Mouse (Mus musculus) CH12.LX (cell line): ENCODE data around the gene Cpeb3. TPM values are rescaled to one million over a fixed set of nuclear protein-coding genes. Genes with fewer than 3 reads are reported as not detected.

Experiments used
- DNase-seq: peaks from one replicate; pipeline ENCODE4 v3.0.0-alpha.2; 2013; ENCODE audit errors: extremely low read depth
- H3K27ac ChIP-seq: 2 replicates; pipeline ENCODE4 v1.5.1; 2012; ENCODE audit warnings: low read depth, mild to moderate bottlenecking, control low read depth, moderate library complexity; ENCODE audit not compliant: insufficient read depth
- H3K27me3 ChIP-seq: replicated peaks from 2 replicates; pipeline ENCODE3; 2012; ENCODE audit warnings: inconsistent platforms
- H3K36me3 ChIP-seq, 2 experiments: replicated peaks in 1 of 2; 2 replicates each; pipeline versions ENCODE3 to v1.6.1; 2012; ENCODE audit warnings: inconsistent platforms in 1 of 2, low read length in 1 of 2, mild to moderate bottlenecking in 1 of 2, mixed read lengths in 1 of 2, moderate library complexity in 1 of 2; ENCODE audit not compliant: control insufficient read depth in 1 of 2, insufficient read depth in 1 of 2
- H3K4me1 ChIP-seq, 2 experiments: 2 replicates each; pipeline ENCODE4 v1.6.1; 2012; ENCODE audit warnings: inconsistent platforms in 1 of 2, moderate library complexity in 1 of 2; ENCODE audit not compliant: insufficient read depth in 2 of 2, control insufficient read depth in 1 of 2
- H3K4me2 ChIP-seq: 2 replicates; pipeline ENCODE4 v1.6.1; 2012; ENCODE audit warnings: low read depth, mild to moderate bottlenecking, control low read depth; ENCODE audit not compliant: poor library complexity, insufficient read depth, severe bottlenecking
- H3K4me3 ChIP-seq, 3 experiments: fragments of 150-350 bp in 1 of 3; sonication (generic) in 1 of 3; replicated peaks in 1 of 3; 2 replicates each; pipeline versions ENCODE3 to v1.5.1; 2011 to 2012; ENCODE audit warnings: low read depth in 2 of 3, low read length in 2 of 3, mild to moderate bottlenecking in 2 of 3, moderate library complexity in 2 of 3, control low read depth in 1 of 3, improper control_type of control experiment in 1 of 3, inconsistent platforms in 1 of 3, mixed read lengths in 1 of 3; ENCODE audit not compliant: poor library complexity in 1 of 3
- H3K79me2 ChIP-seq: replicated peaks from 2 replicates; pipeline ENCODE4 v1.6.1; 2012; ENCODE audit warnings: mild to moderate bottlenecking, moderate library complexity; ENCODE audit not compliant: control insufficient read depth, poor library complexity, insufficient read depth, severe bottlenecking; ENCODE audit errors: extremely low read depth
- H3K9ac ChIP-seq: 2 replicates; pipeline ENCODE4 v1.6.1; 2012; ENCODE audit warnings: low read depth, mild to moderate bottlenecking, control low read depth, moderate library complexity; ENCODE audit not compliant: insufficient read depth
- H3K9me3 ChIP-seq: replicated peaks from 2 replicates; pipeline ENCODE3; 2012; ENCODE audit warnings: low read length, inconsistent platforms, mixed read lengths
- BHLHE40 ChIP-seq: IDR thresholded peaks from 2 replicates; pipeline ENCODE4 v1.6.1; 2011; ENCODE audit warnings: mild to moderate bottlenecking, low read depth, low read length, improper control_type of control experiment
- CTCF ChIP-seq, 2 experiments: IDR thresholded peaks in 1 of 2; conservative IDR thresholded peaks in 1 of 2; 2 replicates each; pipeline ENCODE4 v1.5.1; 2011 to 2012; ENCODE audit warnings: low read depth in 2 of 2, low read length in 2 of 2, improper control_type of control experiment in 1 of 2, inconsistent platforms in 1 of 2, mild to moderate bottlenecking in 1 of 2, moderate library complexity in 1 of 2
- ELF1 ChIP-seq: IDR thresholded peaks from 2 replicates; pipeline ENCODE4 v1.6.1; 2014; ENCODE audit warnings: low read depth, mild to moderate bottlenecking, inconsistent platforms, low read length, improper control_type of control experiment
- EP300 ChIP-seq: IDR thresholded peaks from 2 replicates; pipeline ENCODE4 v1.6.1; 2011; ENCODE audit warnings: low read length, improper control_type of control experiment
- IRF4 ChIP-seq: IDR thresholded peaks from 2 replicates; pipeline ENCODE4 v1.6.1; 2014; ENCODE audit warnings: low read depth, mild to moderate bottlenecking, inconsistent platforms, low read length, improper control_type of control experiment
- JUN ChIP-seq: IDR thresholded peaks from 2 replicates; pipeline ENCODE4 v1.6.1; 2011; ENCODE audit warnings: low read depth, mild to moderate bottlenecking, low read length, improper control_type of control experiment, moderate library complexity; ENCODE audit not compliant: insufficient read depth
- MAFK ChIP-seq: IDR thresholded peaks from 2 replicates; pipeline ENCODE4 v1.6.1; 2011; ENCODE audit warnings: low read length, improper control_type of control experiment; ENCODE audit not compliant: insufficient replicate concordance
- MAZ ChIP-seq: IDR thresholded peaks from 2 replicates; pipeline ENCODE4 v1.6.1; 2012; ENCODE audit warnings: low read depth, mild to moderate bottlenecking, inconsistent platforms, low read length, improper control_type of control experiment, moderate library complexity
- MXI1 ChIP-seq: IDR thresholded peaks from 2 replicates; pipeline ENCODE4 v1.6.1; 2011; ENCODE audit warnings: mild to moderate bottlenecking, low read depth, low read length, improper control_type of control experiment
- MYC ChIP-seq: IDR thresholded peaks from 2 replicates; pipeline ENCODE4 v1.6.1; 2011; ENCODE audit warnings: low read depth, mild to moderate bottlenecking, improper control_type of control experiment, low read length
- NRF1 ChIP-seq: IDR thresholded peaks from 2 replicates; pipeline ENCODE4 v1.6.1; 2014; ENCODE audit warnings: low read depth, mild to moderate bottlenecking, inconsistent platforms, low read length, improper control_type of control experiment, moderate library complexity
- PAX5 ChIP-seq: IDR thresholded peaks from 2 replicates; pipeline ENCODE4 v1.6.1; 2012; ENCODE audit warnings: low read length, inconsistent platforms, mixed read lengths
- RAD21 ChIP-seq: IDR thresholded peaks from 2 replicates; pipeline ENCODE4 v1.6.1; 2011; ENCODE audit warnings: low read depth, mild to moderate bottlenecking, low read length, improper control_type of control experiment, moderate library complexity
- RCOR1 ChIP-seq: conservative IDR thresholded peaks from 2 replicates; pipeline ENCODE4 v1.6.1; 2012; ENCODE audit warnings: low read depth, mild to moderate bottlenecking, inconsistent platforms, low read length, improper control_type of control experiment
- TCF12 ChIP-seq: IDR thresholded peaks from 2 replicates; pipeline ENCODE4 v1.6.1; 2014; ENCODE audit warnings: low read depth, mild to moderate bottlenecking, inconsistent platforms, low read length, improper control_type of control experiment
- USF1 ChIP-seq: IDR thresholded peaks from 2 replicates; pipeline ENCODE4 v1.6.1; 2014; ENCODE audit warnings: low read depth, mild to moderate bottlenecking, inconsistent platforms, low read length, improper control_type of control experiment
- ZNF384 ChIP-seq: IDR thresholded peaks from 2 replicates; pipeline ENCODE4 v1.6.1; 2012; ENCODE audit warnings: low read depth, low read length, improper control_type of control experiment, inconsistent platforms
- dilution Hi-C: fragments of 300-500 bp; cut with MboI; formaldehyde crosslinking; loops from 2 replicates; pipeline ENCODE4 v1.14.3; 2020; ENCODE audit warnings: low sequenced_read_pairs; ENCODE audit not compliant: extremely low pct_unique_long_range_greater_than_20kb, extremely low pct_ligation_motif_present
- in situ Hi-C: fragments of 300-500 bp; cut with MboI; formaldehyde crosslinking; loops from 3 replicates; pipeline ENCODE4 v1.14.3; 2019; ENCODE audit warnings: low sequenced_read_pairs, low pct_ligation_motif_present, low pct_unique_long_range_greater_than_20kb, mixed read lengths
- polyA plus RNA-seq: library from polyadenylated mRNA; unstranded; fragments of >175 nt; gene quantifications from 2 replicates; pipeline ENCODE4 v1.2.1, GENCODE M21; 2012; ENCODE audit warnings: low read depth; ENCODE audit not compliant: insufficient read length
- total RNA-seq, 2 experiments: library from RNA; depleted of rRNA; stranded (reverse); fragments of 300-350 nt in 1 of 2; fragments of >200 nt in 1 of 2; gene quantifications; 2 replicates each; pipeline ENCODE4 v1.2.3; 2012 to 2014

Gene Cpeb3
- total and polyA plus RNA-seq, 3 experiments: 1.5 to 3.1 (median 1.5) TPM

GRCm38 (mm10) chr19:37079151-37079550 lies 129.2 kb downstream of the Cpeb3 start:
- TF ChIP-seq BHLHE40 (no peak), MXI1 (no peak), IRF4 (no peak), MAFK (no peak), TCF12 (no peak), EP300 (no peak), MYC (no peak), JUN (no peak), ZNF384 (no peak), PAX5 (no peak), CTCF (conservative IDR thresholded peaks at IDR 0.05 in 1 of 2, IDR thresholded peaks at IDR 0.05 in 1 of 2; ENCODE audit: low read depth in 2 of 2, low read length in 2 of 2) (no peak), MAZ (no peak), RCOR1 (no peak)
- TF ChIP-seq, all 38 proteins: peak for 0
- no peak overlapping the region for H3K9ac ChIP-seq
- no peak overlapping the region for H3K4me3 ChIP-seq
- H3K27ac ChIP-seq: no peak overlapping the region
- no peak overlapping the region for H3K4me2 ChIP-seq
- peaks cover 3% of the 10 kb centered on the region in 2 experiments for H3K36me3 ChIP-seq
- H3K9me3 ChIP-seq: no peaks in the 10 kb centered on the region
- DNase-seq: no peak
- no peaks in the 10 kb centered on the region for H3K27me3 ChIP-seq
- H3K79me2 ChIP-seq: no peaks in the 10 kb centered on the region
- peaks cover 7 to 8% of the 10 kb centered on the region in 2 experiments; a peak in 3 of 4 replicates for H3K4me1 ChIP-seq
- dilution Hi-C loops (no loop called here), in situ Hi-C loops (no loop called here)

GRCm38 (mm10) chr19:37078571-37078970 lies 129.8 kb downstream of the Cpeb3 start:
- H3K9ac ChIP-seq: no peak overlapping the region
- dilution Hi-C loops (no loop called here), in situ Hi-C loops (no loop called here)
- no peak overlapping the region for H3K4me3 ChIP-seq
- H3K27me3 ChIP-seq: no peaks in the 10 kb centered on the region
- peaks cover 8 to 10% of the 10 kb centered on the region in 2 experiments; a peak in 3 of 4 replicates for H3K4me1 ChIP-seq
- H3K4me2 ChIP-seq: no peak overlapping the region
- TF ChIP-seq RAD21 (no peak), NRF1 (no peak), ELF1 (no peak), USF1 (no peak)
- no peaks in the 10 kb centered on the region for H3K79me2 ChIP-seq
- H3K36me3 ChIP-seq: peaks cover 3% of the 10 kb centered on the region in 2 experiments
- no peaks in the 10 kb centered on the region for H3K9me3 ChIP-seq
- H3K27ac ChIP-seq: no peak overlapping the region
- DNase-seq: no peak
